Mouse (Mus musculus): Measurements from ENCODE around the gene Bmp8a.

GRCm38 (mm10) chr4:123326087-123326486 is 17.0 kb downstream of the Bmp8a start:
- TF ChIP-seq MYOD1 (IDR thresholded peaks at IDR 0.05; ENCODE audit: control insufficient read depth, insufficient read length, low read depth): no peak
- TF ChIP-seq CTCF (IDR thresholded peaks at IDR 0.05; ENCODE audit: control insufficient read depth, insufficient read depth, insufficient read length): no peak
- no peak for TF ChIP-seq USF1 (IDR thresholded peaks at IDR 0.05; ENCODE audit: low read depth)
- TF ChIP-seq CEBPB (IDR thresholded peaks at IDR 0.05; ENCODE audit: low read depth): no peak

All from C2C12 (cell line).